Mouse (Mus musculus): Measurements from ENCODE around the gene Otud7a.

DNA sequence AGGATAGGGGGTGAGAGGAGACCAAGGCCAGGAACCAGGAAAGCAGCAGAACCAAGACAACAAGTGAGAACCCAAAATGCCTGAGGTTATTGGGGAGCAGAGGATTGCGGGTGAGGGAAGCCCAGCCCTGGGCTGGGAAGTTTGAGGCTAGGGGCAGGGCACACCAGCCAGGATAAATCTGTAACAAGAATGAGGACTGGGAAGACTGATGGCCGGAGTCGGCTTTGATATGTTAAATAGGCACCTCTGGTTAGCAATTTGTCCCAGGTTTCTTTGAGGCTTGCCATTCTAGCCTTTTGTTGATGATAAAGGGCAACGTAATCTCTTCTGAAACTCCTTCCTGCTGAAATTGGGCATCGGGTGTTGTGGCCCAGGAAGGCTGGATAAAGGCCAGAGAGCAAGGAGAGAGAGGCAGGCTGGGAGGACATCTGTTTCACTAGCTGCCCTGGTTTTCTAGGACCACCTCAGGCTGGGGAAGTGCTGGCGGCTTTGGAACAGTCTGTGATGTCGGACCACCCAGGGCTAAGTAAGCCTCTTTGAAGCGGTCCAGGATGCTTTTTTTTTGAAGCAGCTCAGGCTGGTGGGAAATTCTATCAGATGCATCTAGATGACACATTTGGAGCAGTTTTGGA is 351.6 kb downstream of the Otud7a start:
- no peak for TF ChIP-seq POLR2A (IDR thresholded peaks at IDR 0.05; ENCODE audit: insufficient read length, low read depth)
- TF ChIP-seq USF1 (IDR thresholded peaks at IDR 0.05; ENCODE audit: low read depth): no peak
- TF ChIP-seq MYOD1 (IDR thresholded peaks at IDR 0.05; ENCODE audit: control insufficient read depth in 1 of 3, insufficient read length in 2 of 3, low read depth in 2 of 3): no peak
- TF ChIP-seq E2F4 (IDR thresholded peaks at IDR 0.05; ENCODE audit: insufficient read depth): no peak
- TF ChIP-seq MYOG (IDR thresholded peaks at IDR 0.05; ENCODE audit: control insufficient read depth in 1 of 3, insufficient read depth in 1 of 3, insufficient read length in 2 of 3, low read depth in 2 of 3): no peak
- no peak for TF ChIP-seq CEBPB (IDR thresholded peaks at IDR 0.05; ENCODE audit: insufficient read depth, poor library complexity, severe bottlenecking)
- TF ChIP-seq MAX (IDR thresholded peaks at IDR 0.05; ENCODE audit: low read depth): no peak
- no peak for TF ChIP-seq POLR2AphosphoS2 (IDR thresholded peaks at IDR 0.05; ENCODE audit: insufficient read length, low read depth)
- no peak for TF ChIP-seq TCF12 (IDR thresholded peaks at IDR 0.05; ENCODE audit: insufficient read depth, poor library complexity, severe bottlenecking)
- no peak for TF ChIP-seq TCF3 (IDR thresholded peaks at IDR 0.05; ENCODE audit: insufficient read length, low read depth)
- TF ChIP-seq SRF (IDR thresholded peaks at IDR 0.05; ENCODE audit: control insufficient read depth, insufficient read length, low read depth): no peak
- TF ChIP-seq REST (IDR thresholded peaks at IDR 0.05; ENCODE audit: insufficient read depth, insufficient read length): no peak

Data from myocyte (in vitro differentiated cells).